Mouse (Mus musculus) stomach, embryonic 16.5 days (tissue): ENCODE measurements at regions not wholly inside any gene's neighbourhood (a gene's known extent, or its start where the extent isn't known, plus 50 kb on each side); places are given as distances from the start of the nearest gene placed in this dataset.
A peak's percentile ranks its signal among the peaks of the same experiment; 100 is the strongest.
"Not testable (repeated sequence)": the region's sequence is repeated elsewhere in the genome, so short reads cannot be mapped to it uniquely, and the experiment has no call there.

ENCODE experiments used
- ATAC-seq: fragments of 200-750 bp; cut with Nextera tagmentation; 2 replicates; pipeline ENCODE4 v1.8.0; 2017; ENCODE audit warnings: moderate number of reproducible peaks, moderate TSS enrichment; ENCODE audit not compliant: insufficient read depth, low FRiP score
- H3K27ac ChIP-seq: fragments of 300-500 bp; sonication (generic); 2 replicates; pipeline ENCODE4 v1.5.1; 2014; ENCODE audit warnings: low read length
- H3K27me3 ChIP-seq: fragments of 300-500 bp; sonication (generic); 2 replicates; pipeline ENCODE4 v1.6.1; 2014; ENCODE audit warnings: low read length, control low read depth, mixed read lengths; ENCODE audit not compliant: control insufficient read depth, insufficient read depth
- H3K36me3 ChIP-seq: fragments of 300-500 bp; sonication (generic); 2 replicates; pipeline ENCODE4 v1.6.1; 2014; ENCODE audit warnings: low read length; ENCODE audit not compliant: control insufficient read depth, insufficient read depth
- H3K4me1 ChIP-seq: fragments of 300-500 bp; sonication (generic); 2 replicates; pipeline ENCODE4 v1.6.1; 2014; ENCODE audit warnings: low read length, control low read depth, mixed read lengths; ENCODE audit not compliant: control insufficient read depth, insufficient read depth
- H3K4me2 ChIP-seq: fragments of 300-500 bp; sonication (generic); 2 replicates; pipeline ENCODE4 v1.6.1; 2014; ENCODE audit warnings: low read depth, low read length, mixed read lengths
- H3K4me3 ChIP-seq: fragments of 300-500 bp; sonication (generic); replicated peaks from 2 replicates; pipeline ENCODE4 v1.5.1; 2014; ENCODE audit warnings: mild to moderate bottlenecking, low read length
- H3K9ac ChIP-seq: fragments of 300-500 bp; sonication (generic); 2 replicates; pipeline ENCODE4 v1.6.1; 2014; ENCODE audit warnings: low read length
- H3K9me3 ChIP-seq: fragments of 300-500 bp; sonication (generic); replicated peaks from 2 replicates; pipeline ENCODE4 v1.6.1; 2016; ENCODE audit warnings: low read length, control low read depth; ENCODE audit not compliant: control insufficient read depth
- WGBS: fragments of 180-500 bp; shearing (Covaris S2); extraction: QIAGEN DNeasy Blood & Tissue Kit; methylation state at CpG from one replicate; pipeline ENCODE4 v1.1.7; 2014; 5-methylcytosine and 5-hydroxymethylcytosine counted together

GRCm38 (mm10) chr12:23968968-23969367 is 128.1 kb downstream of the 9030624G23Rik start:
- not testable (repeated sequence) for H3K27ac ChIP-seq, H3K9ac ChIP-seq, H3K4me2 ChIP-seq, H3K36me3 ChIP-seq, H3K4me1 ChIP-seq, H3K9me3 ChIP-seq, H3K27me3 ChIP-seq
- ATAC-seq, result peak; percentile 60; the same call in 1 of the 2 replicates
- WGBS, result no CpG with 5 or more reads among the region's 44 CpGs
- H3K4me3 ChIP-seq, result peak overlapping the region; percentile 26
